Mouse (Mus musculus) liver, embryonic 14.5 days (tissue): Measurements from ENCODE around the gene Fndc1.

ENCODE experiments used
- CTCF ChIP-seq: IDR thresholded peaks from 2 replicates; pipeline ENCODE4 v1.5.1; 2016; ENCODE audit warnings: antibody characterized with exemption, low read depth, control low read depth
- EP300 ChIP-seq: IDR thresholded peaks from 2 replicates; pipeline ENCODE4 v1.6.1; 2016; ENCODE audit warnings: antibody characterized with exemption, low read depth

DNA sequence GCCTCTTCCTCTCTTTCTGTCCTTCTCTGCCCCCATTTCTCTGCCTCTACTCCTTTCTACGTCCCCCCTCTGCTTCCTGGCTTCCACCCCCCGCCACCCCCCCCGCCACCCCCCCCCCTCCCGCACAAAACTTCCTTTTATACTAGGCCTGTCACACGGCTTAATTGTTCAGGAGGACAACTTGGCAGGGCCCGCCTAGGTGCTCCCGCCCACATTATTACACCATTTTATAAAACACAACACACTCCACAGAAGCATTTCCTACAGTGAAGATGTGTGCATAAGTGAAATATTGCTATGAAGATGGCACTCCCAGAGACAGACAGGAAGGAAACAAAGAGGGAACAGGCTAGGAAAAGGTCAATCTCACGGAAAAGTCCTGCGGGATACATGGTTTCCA lies 24.4 kb upstream of the Fndc1 start:
- TF ChIP-seq CTCF (no peak), EP300 (no peak)
